Mouse (Mus musculus): ENCODE measurements at regions not wholly inside any gene's neighbourhood (a gene's known extent, or its start where the extent isn't known, plus 50 kb on each side); places are given as distances from the start of the nearest gene placed in this dataset.
A peak's percentile ranks its signal among the peaks of the same experiment; 100 is the strongest.

DNA sequence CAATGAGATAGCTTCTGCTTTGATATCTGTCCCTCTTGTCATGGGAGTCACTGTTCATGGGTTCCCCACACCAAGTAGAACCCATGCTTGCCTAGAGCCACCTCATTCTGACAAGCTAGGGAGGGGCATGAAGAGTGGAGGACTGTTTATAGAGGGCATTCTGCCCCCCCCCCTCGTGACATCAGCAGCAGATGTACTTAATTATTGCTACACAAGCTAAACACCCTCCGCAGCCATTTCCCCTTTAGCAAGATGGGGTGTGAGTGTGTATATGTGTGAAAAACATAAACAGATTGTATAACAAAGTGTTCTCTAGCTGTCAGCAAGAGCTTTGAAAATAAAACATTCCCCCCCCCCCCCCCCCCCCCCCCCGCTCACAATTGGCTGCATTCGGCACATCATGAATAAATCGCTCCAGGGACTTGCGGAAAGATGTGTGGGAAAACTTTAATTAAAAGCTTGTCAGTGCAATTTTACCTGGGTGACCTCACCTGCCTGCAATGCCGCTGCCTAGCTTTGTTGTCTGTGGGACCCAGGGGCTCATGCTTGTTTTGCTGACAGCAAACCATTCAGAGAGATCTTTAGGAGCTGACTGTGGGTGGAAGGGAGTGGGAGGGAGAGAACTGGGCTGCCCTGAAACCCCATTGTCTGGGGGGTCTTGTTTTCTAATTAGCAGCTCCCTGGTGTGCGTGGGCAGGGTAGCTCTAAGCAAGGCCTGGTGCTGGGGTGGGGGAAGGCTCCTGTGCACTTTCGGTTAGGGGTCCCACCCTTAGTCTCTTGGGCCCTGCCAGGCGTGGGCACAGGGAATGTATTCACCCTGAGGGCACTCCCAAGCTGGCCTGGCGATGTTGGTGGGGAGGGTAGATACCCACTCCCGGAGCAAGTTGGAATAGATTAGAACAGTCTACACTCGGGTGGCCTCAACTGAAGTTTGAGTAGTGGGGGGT, 63.4 kb downstream of the Irx2 start:
- no peak for DNase-seq

DNA sequence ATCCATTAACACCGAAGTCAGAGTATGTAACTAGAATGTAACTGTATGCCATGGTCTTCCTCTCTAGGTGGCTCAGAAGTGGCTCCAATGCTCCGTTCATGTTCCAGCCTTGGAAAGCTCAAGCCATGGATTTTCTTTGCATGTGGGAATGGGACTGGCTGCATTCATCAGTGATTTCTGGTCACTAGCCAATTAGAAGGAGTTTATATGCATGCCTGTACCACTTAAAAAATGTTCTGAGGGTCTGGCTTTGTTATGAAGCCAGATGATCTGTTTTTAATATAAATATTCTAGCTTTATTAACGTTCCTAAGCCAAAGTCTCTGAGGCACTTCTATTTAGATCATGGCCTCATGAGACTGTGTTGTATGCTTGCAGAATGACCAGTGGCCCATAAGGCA, 78.8 kb downstream of the Irx2 start:
- DNase-seq = no peak

DNA sequence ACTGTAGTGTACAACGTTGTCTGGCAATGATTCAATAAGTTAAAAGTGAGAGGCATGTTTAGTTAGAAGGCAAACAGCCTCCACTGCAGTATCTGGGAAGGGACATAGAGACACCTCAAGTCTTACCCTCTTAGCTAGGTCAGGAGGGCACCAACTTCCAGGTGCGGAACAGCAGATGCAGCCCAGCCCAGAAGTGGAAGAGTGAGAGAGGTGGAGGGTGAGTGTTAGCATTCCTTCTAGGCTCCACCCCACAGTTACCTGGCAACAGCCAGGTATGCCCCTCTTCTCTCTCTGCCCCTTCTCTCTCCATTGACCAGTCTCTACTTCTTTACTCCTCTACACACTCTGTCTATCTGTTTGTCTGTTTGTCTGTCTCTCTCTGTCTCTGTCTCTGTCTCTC, 80.1 kb downstream of the Irx2 start:
- no peak for DNase-seq

DNA sequence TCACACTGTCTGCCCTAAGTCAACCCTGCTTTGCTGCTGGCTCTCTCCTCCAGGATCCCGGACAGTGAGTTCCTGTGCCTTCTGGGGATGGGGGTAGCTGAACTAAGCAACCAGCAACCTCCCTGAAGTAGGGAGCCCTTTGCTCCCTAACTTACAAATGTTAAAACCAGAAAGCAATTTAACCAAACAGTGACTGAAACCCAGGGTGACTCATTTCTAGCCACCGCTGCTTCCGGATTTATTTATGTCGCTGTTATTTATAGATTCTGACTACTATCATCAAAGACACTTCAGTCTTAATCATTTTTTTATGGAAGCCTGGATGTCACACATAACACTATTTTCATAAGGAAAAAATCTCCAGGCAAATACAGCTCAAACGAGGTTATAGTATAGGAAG, 81.4 kb downstream of the Irx2 start:
- DNase-seq = no peak

DNA sequence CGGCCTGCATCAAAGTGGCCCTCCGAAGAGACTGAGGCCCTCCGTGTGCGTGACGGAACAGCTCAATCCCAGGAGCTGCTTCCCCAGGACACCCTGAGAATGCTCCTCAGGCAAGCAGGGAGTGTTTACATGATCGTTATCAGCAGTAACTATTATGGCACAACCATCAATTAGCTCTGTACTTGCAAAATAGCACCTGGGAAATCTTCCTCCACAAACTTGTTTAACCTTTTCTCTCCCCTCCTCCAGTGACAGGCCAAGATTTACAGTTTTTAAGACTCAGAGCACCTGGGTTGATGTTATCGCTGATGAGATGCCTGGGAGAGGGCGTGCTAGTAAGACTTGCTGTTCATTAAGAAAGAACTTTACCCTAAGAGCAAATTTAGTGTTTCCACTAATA, 82.5 kb downstream of the Irx2 start:
- DNase-seq = no peak

DNA sequence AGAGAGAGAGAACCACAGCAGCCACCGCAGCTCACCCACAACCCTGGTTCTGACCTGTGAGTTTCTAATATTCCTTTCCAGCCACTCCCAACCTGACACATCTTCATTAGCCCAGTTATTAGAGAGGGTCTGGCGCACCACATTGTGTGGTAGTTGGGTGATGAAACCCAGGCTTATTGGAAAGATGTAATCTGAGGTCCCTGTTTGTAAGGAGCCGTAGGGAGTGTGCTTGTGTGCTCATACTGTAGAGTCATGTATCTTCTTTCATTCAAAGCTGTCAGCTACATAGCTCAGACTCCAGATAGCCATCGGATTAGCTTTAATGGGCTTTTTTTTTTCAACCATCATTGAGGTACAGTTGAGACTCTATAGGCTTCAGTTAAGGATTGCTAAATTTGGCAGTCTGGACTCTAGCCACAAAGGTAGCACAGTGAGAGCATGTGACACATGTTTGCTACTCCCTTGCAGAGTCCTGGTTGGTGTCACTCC, 83.3 kb downstream of the Irx2 start:
- DNase-seq = no peak

DNA sequence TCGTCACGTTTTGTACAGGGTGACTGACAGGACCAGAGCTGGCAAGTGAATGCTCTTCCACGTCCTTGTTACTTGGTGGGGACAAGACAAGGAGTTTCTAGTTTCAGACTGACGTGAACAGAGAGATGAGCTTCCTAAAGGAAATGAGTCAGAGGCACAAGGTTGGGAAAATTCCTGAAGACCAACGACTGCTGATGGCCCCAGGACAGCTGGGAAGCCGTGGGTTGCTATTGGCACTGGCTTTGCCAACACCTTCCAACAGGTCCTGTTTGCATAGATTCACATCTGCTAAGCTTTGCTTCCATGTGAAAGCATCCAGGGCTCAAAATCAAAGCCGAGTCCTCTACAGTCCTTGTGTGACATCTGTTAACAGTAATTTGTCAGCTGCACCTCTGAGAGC, 86.2 kb downstream of the Irx2 start:
- DNase-seq = no peak

DNA sequence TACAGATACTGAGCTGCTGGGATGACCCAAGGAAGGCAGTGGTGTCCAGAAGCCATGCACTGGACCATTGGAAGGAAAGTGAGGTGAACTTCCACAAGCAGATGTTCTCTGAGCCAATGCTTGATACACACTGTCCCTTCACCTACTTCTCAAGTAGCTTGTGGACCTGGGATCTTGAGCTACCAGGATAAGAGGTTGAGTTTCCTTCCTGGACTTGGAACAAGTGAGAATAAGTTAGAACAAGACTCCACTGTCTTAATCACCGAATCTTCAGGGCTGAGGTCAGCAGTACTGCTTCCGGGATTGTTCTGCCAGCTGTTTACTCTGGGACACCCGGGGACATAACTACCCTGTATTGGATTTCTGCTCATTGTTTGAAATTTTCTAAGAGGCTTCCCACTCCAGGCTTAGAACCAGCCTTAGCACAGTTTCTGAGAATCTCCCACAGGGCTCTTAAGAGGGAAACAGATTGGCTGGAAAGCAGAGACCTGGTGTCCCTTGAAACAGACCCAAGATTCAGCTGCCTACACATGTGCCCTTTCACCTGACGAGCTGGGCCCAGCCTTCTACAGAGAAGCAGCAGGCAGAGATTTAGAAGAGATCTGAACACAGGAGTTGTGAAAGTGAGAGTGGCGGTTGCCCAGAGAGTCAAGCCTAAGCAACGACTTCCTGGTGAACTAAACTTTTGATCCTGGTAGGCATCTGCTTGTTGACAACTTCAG, 87.5 kb downstream of the Irx2 start:
- DNase-seq = peak in 1 of 2 experiments; percentile 9

DNA sequence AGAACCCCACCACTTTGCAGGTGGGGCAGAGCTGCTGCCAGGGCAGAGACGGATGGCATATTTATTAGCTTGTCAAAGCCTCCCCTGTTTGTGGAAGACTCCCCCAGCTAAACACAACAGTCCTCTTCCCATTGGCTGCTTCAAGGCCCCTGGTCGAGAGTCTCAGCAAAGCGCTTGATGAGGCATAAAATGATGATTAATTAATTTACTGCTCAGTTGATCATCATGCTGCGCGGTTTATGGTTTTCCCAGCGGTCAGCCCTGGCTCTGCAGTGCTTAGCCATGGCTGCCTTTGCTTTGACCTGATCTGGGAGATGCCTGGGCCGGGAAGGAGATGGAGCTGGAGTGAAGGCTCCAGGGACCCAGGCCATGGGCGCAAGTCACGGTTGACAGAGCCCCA, 98.5 kb downstream of the Irx2 start:
- DNase-seq = no peak

DNA sequence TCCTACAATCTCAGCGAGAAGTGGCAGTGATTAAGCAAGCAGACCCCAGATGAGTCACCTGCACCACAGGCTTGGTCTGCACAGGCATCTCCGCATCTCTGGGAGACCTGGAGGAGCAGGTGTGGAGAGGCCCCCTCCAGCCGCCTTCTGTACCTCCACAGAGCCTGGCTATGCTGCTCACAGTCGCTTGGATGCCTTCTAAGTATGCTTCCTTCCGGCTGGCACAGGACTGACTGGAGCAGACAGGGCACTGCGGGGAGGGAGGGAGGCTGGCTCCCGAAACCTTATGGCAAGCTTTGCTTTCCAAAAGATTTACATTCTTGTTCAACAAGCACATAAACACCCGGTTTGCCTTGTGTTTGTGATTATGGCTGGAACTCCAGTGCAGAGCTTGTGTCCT, 107.3 kb downstream of the Irx2 start:
- DNase-seq = no peak

DNA sequence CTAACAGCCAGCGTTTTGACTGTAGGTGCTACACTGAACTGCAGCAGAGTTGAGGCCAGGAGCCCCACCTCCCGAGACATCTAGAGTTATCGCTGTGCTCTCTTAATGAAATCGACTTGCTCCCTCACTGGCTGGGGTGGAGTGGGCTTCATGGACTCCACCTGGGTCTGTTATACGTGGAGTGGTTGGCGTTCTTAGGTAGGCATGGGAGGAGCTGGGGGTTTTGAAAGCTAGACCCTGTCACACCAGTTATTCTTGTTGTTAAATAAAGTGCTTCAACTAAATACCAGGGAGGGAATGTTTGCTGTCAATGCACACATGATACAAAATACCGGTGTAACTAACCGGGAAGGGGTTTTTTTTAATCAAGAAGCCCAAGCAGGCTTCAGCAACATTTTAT, 108.4 kb downstream of the Irx2 start:
- DNase-seq = peak in 1 of 2 experiments; percentile 9

DNA sequence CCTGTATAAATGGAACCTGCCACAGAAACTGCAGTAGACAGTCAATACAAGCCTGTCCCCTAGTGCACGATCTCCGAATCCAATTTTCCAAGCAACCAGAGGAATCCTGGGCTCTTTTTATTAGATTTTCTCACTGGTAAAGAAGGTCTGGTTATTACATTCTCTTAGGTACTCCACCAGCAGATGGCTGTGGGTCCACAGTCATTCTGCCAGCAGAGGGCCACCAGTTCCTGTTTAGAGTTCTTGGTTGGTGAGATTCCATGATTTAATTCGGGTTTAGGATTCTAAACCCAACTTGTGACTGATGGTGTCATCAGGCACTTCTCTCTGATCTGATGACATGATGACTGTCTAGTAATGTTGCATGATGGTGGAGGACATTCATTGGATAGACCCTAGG, 118.6 kb downstream of the Irx2 start:
- no peak for DNase-seq

DNA sequence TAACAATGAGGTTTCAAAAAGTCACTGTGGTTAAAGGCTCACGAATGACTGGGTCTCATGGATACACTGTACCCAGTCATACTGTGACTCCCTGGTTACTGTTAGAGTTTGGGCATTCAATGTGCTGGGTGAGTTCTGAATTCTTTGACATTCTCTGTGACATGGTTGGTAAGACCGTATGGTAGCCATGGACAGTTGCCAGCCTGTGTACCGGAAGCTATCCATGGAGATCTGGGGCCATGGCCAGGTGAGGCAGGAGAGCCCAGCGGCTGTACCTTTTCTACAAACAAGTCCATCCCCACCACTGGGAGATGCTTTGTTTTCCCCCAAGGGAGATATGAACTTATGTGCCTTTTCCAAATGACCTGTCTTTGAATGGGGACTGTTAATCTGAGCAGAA, 126.4 kb downstream of the Irx2 start:
- DNase-seq = no peak

DNA sequence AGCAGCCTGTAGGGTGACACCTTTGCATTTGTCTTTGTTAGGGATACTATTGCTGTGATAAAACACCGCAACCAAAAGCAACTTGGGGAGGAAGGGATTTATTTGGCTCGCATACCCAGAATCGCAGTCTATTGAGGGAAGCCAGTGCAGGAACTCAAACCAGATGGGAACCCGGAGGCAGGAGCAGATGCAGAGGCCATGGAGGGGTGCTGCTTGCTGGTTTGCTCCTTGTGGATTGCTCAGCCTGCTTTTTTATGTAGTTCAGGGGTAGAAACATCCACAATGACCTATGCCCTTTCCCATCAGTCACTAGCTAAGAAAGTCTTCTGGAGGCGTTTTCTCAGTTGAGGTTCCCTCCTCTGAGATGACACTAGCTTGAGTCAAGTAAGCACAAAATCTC, 133.9 kb downstream of the Irx2 start:
- DNase-seq = no peak

DNA sequence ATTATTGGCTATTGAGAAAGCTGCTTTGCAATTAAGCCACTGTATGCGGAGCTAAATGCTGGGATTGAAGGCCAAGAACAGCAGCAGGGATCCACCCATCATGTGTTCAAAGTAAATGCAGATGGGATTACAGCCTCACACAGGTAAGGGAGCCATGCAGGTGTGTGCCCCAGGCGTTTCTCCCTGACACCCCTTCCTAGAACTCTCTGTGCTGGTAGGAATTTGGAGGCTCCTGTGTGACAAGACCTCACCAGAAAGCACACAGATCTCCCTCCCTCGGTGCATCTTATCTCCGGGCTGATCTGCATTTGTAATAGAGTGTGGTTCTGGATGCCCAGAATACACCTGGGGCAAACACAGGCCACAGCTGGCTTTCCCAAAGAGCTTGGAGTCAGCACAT, 134.7 kb downstream of the Irx2 start:
- no peak for DNase-seq

DNA sequence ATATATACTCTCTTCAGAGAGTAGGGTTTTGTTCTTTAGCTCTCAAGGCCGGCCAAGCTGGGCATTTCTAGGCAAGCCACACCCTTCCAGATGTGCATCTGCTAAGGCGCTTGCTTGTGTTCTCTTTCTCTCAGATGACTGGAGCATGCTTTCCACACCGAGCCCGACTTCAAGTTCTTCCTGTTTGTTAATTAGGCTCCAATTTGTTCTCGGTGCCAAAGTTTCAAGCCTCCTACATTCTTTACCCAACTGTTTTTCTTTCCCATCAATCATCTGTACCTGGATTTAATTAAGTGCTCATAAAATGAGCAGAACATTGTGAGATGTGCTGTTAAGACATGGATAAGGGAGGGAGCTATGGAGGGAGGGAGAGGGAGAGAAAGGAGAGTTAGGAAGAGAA, 138.7 kb downstream of the Irx2 start:
- DNase-seq = no peak

DNA sequence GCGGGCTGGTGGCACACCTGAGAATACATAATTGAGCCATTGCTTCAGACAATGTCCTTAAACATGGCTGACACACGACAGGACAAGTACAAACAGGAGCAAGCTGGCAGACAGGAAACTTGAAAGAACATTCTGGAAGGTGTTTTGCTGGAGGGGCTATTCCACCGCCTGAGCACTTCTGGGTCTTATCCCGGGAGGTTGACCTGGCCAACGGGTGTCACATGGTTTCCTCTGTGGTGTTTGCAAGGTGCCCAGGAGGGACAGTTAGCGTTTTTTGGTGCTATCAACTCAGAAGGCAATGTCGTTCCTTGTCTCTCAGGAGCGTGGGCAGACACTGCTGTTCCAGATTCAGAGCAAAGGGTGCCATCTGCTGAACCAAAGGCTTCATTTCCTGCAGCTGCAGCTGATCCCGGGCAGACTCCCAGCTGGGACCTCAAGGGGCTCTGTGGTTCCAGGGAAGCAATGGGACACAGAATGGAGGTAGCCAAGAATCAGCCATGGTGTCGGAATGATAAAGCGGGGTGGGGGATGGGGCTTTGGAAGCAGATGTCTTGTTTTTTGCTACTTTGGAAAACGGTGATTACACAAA, 140.5 kb downstream of the Irx2 start:
- DNase-seq = no peak

DNA sequence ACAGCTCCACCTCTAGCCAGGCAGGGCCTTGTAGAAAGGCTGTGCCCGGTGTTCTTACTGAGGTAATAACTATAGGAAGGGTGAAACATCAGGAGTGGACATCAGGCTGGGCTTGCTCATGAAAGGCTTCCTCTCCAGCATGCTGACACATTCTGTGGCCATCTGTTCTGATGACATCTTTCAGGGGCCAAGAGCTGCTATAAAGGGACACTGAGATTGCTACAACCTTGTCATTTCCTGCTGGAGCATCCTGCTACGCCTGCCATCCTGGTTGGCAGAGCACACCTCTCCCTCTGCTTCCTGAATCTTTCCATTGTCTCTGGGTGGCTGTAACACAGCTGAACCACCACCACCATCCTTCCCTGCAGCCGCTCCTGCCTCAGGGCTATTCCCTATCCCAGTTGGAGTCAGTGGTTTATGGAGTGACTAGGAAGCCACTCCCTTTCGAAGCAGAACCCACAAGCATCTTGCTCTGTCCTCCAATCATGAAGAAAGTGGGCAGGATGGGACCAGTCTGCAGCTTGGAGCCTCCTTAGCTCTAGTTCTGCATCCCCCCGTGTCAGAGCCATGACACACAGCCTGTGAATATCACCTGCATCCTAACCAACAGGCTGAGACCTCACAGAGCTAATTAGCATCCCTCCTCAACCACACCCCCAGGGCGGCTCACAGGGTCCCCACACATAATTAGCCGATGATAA, 154.6 kb downstream of the Irx2 start:
- no peak for DNase-seq

DNA sequence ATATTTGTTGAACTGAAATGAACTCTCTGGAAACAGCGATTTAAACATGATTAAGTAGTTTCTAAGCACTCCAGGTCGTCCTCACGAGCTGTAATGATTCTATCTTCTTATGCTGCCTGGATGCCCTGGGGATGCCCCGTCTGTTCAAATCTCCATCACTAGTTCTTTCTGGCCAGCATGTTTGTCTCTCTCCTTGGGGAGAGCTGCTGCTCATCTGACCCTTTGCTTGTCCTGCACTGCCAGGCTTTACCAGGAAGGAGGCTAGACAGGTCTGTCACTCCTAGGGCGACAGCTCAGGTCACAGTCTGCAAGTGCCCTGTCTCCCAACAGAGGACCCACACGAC, 155.1 kb downstream of the Irx2 start:
- no peak for DNase-seq

DNA sequence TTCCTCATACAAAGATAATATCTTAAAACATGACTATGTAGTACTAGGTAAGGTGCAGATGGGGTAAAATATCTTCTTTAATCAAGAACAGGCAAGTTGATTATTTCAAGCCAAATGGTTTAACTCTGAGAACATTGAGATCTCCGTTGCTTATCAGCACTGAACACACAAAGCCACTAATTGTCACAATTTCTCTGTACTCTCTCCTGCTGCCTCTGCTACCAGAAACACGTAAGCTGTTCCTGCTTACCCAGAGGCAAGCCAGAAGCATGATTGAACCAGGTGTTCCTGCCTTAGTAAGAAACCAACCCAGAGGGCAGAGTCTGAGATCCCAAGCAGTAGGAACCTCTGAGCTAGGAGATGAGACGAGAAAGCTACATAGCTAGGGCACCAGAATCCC, 164.1 kb downstream of the Irx2 start:
- no peak for DNase-seq

DNA sequence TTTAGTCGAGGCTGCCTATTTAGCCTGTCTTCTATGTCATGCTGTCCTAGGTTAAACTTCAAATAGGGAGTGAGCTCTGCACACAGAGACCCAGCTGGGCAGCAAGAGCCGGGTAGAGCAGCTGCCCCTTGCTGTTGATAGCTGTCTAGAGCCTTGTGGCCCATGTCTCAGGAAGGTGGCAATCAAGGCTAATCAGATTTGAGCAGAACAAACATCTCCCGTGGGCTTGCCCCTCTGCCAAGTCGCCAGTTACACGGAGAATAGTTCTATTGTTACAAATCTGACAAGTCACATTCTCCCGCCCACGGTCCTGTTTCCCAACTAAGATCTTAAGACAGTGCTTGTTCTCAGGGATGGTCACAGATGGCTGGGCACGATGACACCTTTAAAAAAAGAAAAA, 171.4 kb downstream of the Irx2 start:
- DNase-seq = no peak

DNA sequence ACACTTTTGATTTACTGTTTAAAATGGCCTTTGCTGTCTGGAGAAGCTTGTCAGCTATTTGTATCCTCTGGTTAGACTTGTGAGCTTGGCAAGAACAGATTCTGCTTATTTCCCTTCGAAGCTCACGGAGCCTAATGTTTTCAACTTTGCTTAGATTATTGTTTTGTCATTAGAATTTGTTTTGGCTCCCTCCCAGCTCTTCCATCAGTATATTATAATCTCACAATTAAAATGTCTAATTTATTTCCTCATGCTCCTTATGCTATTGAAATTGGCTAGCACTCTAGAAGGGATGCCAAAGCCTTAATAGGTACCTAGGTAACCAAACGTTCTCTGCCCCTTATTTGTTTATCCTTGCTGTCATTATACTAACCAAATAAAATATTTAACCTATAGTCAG, 171.9 kb downstream of the Irx2 start:
- no peak for DNase-seq

DNA sequence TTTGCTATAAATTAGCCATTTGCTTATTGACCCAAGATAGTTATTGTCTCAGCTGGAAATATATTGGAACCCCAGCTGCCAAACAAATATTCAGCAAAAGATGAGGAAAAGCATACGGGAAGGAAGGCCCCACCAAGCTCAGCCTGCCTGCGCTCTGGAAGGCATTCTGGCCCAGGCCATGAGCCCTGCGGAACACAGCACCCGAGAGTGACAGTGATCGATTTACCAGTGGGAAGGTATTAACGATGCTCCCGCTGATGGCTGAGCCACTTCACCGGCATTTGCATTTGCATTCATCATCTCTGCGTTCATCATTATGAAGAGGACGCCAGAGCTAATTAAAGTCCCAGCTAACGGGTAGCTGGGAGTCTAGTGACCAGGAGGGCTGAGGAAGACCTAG, 174.8 kb downstream of the Irx2 start:
- no peak for DNase-seq
